In genomic region chr13:56606724-56607123, GRCm38 (mm10) we compare ENCODE assay signal across 24 mouse cellular contexts. TPM values are rescaled to one million over a fixed set of nuclear protein-coding genes. Genes with fewer than 3 reads are reported as not detected.
DNase-seq lines count a peak whose midpoint lies in the region; ATAC-seq lines count a peak whose summit lies in the region.
"Had no signal": no experiment of that assay in that cellular context is flagged by ENCODE, and none has a peak within 500 bp of the region (broad histone marks: within the 10 kb centered on the region; RNA-seq: fewer than 3 reads in every experiment).

No protein-coding gene starts in this region.

- H3K9ac ChIP-seq in hindbrain, embryonic 16.5 days (ENCODE audit: low read depth, low read length), result no peak overlapping the region
- no peak overlapping the region for H3K9ac ChIP-seq in embryonic facial prominence, embryonic 13.5 days
- no peak overlapping the region for H3K9ac ChIP-seq in limb, embryonic 12.5 days (replicated peaks)
- H3K9ac ChIP-seq: heart, embryonic 15.5 days; hindbrain, embryonic 15.5 days had no signal

- no peak overlapping the region for H3K4me2 ChIP-seq in hindbrain, embryonic 16.5 days (ENCODE audit: low read length)
- no peak overlapping the region for H3K4me2 ChIP-seq in embryonic facial prominence, embryonic 13.5 days
- 0 out of 2 replicates have a peak overlapping the region, but pooled peaks have one; percentile 9 for H3K4me2 ChIP-seq in limb, embryonic 12.5 days
- H3K4me2 ChIP-seq: heart, embryonic 15.5 days; hindbrain, embryonic 15.5 days had no signal

- H3K9me3 ChIP-seq in hindbrain, embryonic 10.5 days, result no peaks in the 10 kb centered on the region
- no peaks in the 10 kb centered on the region for H3K9me3 ChIP-seq in hindbrain, embryonic 16.5 days (ENCODE audit: control insufficient read depth, low read length)
- H3K9me3 ChIP-seq in embryonic facial prominence, embryonic 13.5 days, result no peaks in the 10 kb centered on the region
- no peaks in the 10 kb centered on the region for H3K9me3 ChIP-seq in limb, embryonic 12.5 days
- H3K9me3 ChIP-seq: heart, embryonic 15.5 days; hindbrain, embryonic 15.5 days; megakaryocyte, embryonic 14.5 days had no signal

- H3K4me3 ChIP-seq in hindbrain, embryonic 10.5 days, result no peak overlapping the region
- H3K4me3 ChIP-seq in hindbrain, embryonic 16.5 days (ENCODE audit: low read length), result no peak overlapping the region
- H3K4me3 ChIP-seq in embryonic facial prominence, embryonic 13.5 days, result no peak overlapping the region
- no peak overlapping the region for H3K4me3 ChIP-seq in limb, embryonic 12.5 days (replicated peaks)
- H3K4me3 ChIP-seq: erythroblast, embryonic 14.5 days; heart, embryonic 15.5 days; hindbrain, embryonic 15.5 days; megakaryocyte, embryonic 14.5 days had no signal

- H3K27me3 ChIP-seq in hindbrain, embryonic 10.5 days (ENCODE audit: insufficient read depth, poor library complexity, severe bottlenecking), result peaks cover 44% of the 10 kb centered on the region
- peaks cover 24% of the 10 kb centered on the region for H3K27me3 ChIP-seq in hindbrain, embryonic 16.5 days (replicated peaks; ENCODE audit: control insufficient read depth, insufficient read depth, low read length)
- no peaks in the 10 kb centered on the region for H3K27me3 ChIP-seq in embryonic facial prominence, embryonic 13.5 days
- H3K27me3 ChIP-seq in limb, embryonic 12.5 days, result no peaks in the 10 kb centered on the region

- no peak for DNase-seq in hindbrain, embryonic 10.5 days (ENCODE audit: low spot score)
- peak; percentile 62 for DNase-seq in NIH3T3 (ENCODE audit: low read depth)
- no peak for DNase-seq in frontal cortex, postnatal 36 days (ENCODE audit: low spot score in 2 of 2)
- DNase-seq in MN1 (ENCODE audit: low spot score), result no peak
- no peak for DNase-seq in left cerebral cortex, postnatal 25 days (ENCODE audit: low spot score in 2 of 2)
- DNase-seq: adrenal gland, adult 8-10 months; cerebellum, adult 18-20 months; gastrocnemius, postnatal 25 days had no signal

- no peak for ATAC-seq in hindbrain, embryonic 16.5 days
- no peak for ATAC-seq in embryonic facial prominence, embryonic 13.5 days (ENCODE audit: insufficient number of reproducible peaks, insufficient read depth, low FRiP score, low TSS enrichment, low read depth)
- no peak for ATAC-seq in limb, embryonic 12.5 days (ENCODE audit: insufficient number of reproducible peaks, insufficient read depth, low FRiP score, low TSS enrichment, low read depth)

- 80% methylated on average over 11 of the region's 11 CpGs for WGBS in hindbrain, embryonic 10.5 days
- whole genome bisulfite sequencing in hindbrain, embryonic 16.5 days, result 70% methylated on average over 11 of the region's 11 CpGs
- WGBS in embryonic facial prominence, embryonic 13.5 days, result 48% methylated on average over 11 of the region's 11 CpGs
- 51% methylated on average over 11 of the region's 11 CpGs for WGBS in limb, embryonic 12.5 days

- H3K27ac ChIP-seq in hindbrain, embryonic 10.5 days, result 0 out of 2 replicates have a peak overlapping the region, but pooled peaks have one; percentile 40
- no peak overlapping the region for H3K27ac ChIP-seq in hindbrain, embryonic 16.5 days (ENCODE audit: low read depth, low read length)
- peak overlapping the region; percentile 85 for H3K27ac ChIP-seq in embryonic facial prominence, embryonic 13.5 days
- peak overlapping the region; percentile 92 for H3K27ac ChIP-seq in limb, embryonic 12.5 days
- H3K27ac ChIP-seq: heart, embryonic 15.5 days; hindbrain, embryonic 15.5 days; kidney, postnatal 0 days had no signal

- peaks cover 43% of the 10 kb centered on the region for H3K4me1 ChIP-seq in hindbrain, embryonic 10.5 days (replicated peaks)
- H3K4me1 ChIP-seq in hindbrain, embryonic 16.5 days (ENCODE audit: control insufficient read depth, insufficient read depth, low read depth, low read length), result peaks cover 11% of the 10 kb centered on the region
- H3K4me1 ChIP-seq in embryonic facial prominence, embryonic 13.5 days, result peaks cover 73% of the 10 kb centered on the region
- H3K4me1 ChIP-seq in limb, embryonic 12.5 days (replicated peaks), result peaks cover 77% of the 10 kb centered on the region

- no peaks in the 10 kb centered on the region for H3K36me3 ChIP-seq in hindbrain, embryonic 10.5 days
- no peaks in the 10 kb centered on the region for H3K36me3 ChIP-seq in hindbrain, embryonic 16.5 days (ENCODE audit: control insufficient read depth, insufficient read depth, low read length)
- H3K36me3 ChIP-seq in embryonic facial prominence, embryonic 13.5 days, result no peaks in the 10 kb centered on the region
- H3K36me3 ChIP-seq in limb, embryonic 12.5 days, result no peaks in the 10 kb centered on the region
- H3K36me3 ChIP-seq: heart, embryonic 15.5 days; hindbrain, embryonic 15.5 days had no signal

- intact Hi-C loops in left cerebral cortex, postnatal 25 days (cut with DNase I), result no loop called here

RNA-seq across cellular contexts. Expression of gene Tgfbi, which starts 2.6 kb away (rescaled TPM):
- 38.4 and 42.9 TPM in 2 replicates for polyA plus RNA-seq in hindbrain, embryonic 10.5 days (2016; fragmentation: Nextera tagmentation; extraction: Ambion mirVana)
- 6.3 and 7.9 TPM in 2 replicates for polyA plus RNA-seq in hindbrain, embryonic 16.5 days (2015; fragmentation: Nextera tagmentation; extraction: Ambion mirVana)
- 68.8 TPM in 2 replicates for polyA plus RNA-seq in embryonic facial prominence, embryonic 13.5 days (2015; fragmentation: Nextera tagmentation; extraction: Ambion mirVana)
- polyA plus RNA-seq in limb, embryonic 12.5 days (2016; fragmentation: Nextera tagmentation; extraction: Ambion mirVana), result 111 and 113 TPM in 2 replicates
- total RNA-seq in left cerebral cortex, postnatal 25 days (2021), result 1 to 10 TPM; 3.8 to 4.1 TPM

RNA-seq across cellular contexts. Expression of gene Lect2, which starts 58.4 kb away (rescaled TPM):
- polyA plus RNA-seq in hindbrain, embryonic 10.5 days (2016; fragmentation: Nextera tagmentation; extraction: Ambion mirVana), result not detected in 2 replicates
- not detected in 2 replicates for polyA plus RNA-seq in hindbrain, embryonic 16.5 days (2015; fragmentation: Nextera tagmentation; extraction: Ambion mirVana)
- 0.44 TPM in 1 of 2 replicates, not detected in the other for polyA plus RNA-seq in embryonic facial prominence, embryonic 13.5 days (2015; fragmentation: Nextera tagmentation; extraction: Ambion mirVana)
- not detected in 2 replicates for polyA plus RNA-seq in limb, embryonic 12.5 days (2016; fragmentation: Nextera tagmentation; extraction: Ambion mirVana)
- total RNA-seq in left cerebral cortex, postnatal 25 days (2021), result not detected
- total RNA-seq: adrenal gland, adult 8-10 months; gastrocnemius, postnatal 25 days; layer of hippocampus, postnatal 10 days; left cerebral cortex, postnatal 10 days; midbrain, postnatal 0 days had no signal
- polyA plus RNA-seq: C2C12; cortical plate, adult 2 months; frontal cortex, adult 2 months; heart, embryonic 15.5 days; midbrain, postnatal 0 days; neural tube, embryonic 11.5 days; thymus, postnatal 0 days had no signal
